Mouse (Mus musculus): ENCODE results near the gene Gpnmb.
A peak's percentile ranks its signal among the peaks of the same experiment; 100 is the strongest.

Gpnmb gene

GRCm38 (mm10) chr6:49036275-49037267 is at the start of gene Gpnmb:
Gpnmb (plus strand) TSS chr6:49036546.
- DNase-seq: no peak

DNA sequence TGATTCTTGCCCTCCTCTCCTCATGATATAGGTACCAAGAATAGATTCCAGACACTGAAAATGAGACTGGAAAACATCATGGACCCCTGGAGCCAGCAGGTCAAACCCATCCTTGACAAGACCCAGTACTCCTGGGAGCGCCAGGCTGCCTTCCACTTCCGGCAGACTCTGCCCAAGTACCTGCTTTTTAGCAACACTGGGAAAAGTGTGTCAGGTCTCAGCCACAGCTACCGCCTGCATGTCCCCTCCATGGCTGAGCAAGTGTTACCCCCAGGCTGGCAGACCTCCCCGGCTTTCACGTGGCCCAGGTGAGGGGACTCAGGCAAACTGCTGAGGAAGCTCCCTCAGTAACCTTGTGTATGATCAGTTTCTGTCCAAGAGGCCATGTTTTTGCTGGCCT is 46.4 kb upstream of the Gpnmb start:
- DNase-seq: no peak

GRCm38 (mm10) chr6:48991991-48992390 is 44.4 kb upstream of the Gpnmb start:
- DNase-seq: no peak

- DNase-seq: no peak
These were observed 38.2 kb upstream of the Gpnmb start for GRCm38 (mm10) chr6:48998186-48998585.

DNA sequence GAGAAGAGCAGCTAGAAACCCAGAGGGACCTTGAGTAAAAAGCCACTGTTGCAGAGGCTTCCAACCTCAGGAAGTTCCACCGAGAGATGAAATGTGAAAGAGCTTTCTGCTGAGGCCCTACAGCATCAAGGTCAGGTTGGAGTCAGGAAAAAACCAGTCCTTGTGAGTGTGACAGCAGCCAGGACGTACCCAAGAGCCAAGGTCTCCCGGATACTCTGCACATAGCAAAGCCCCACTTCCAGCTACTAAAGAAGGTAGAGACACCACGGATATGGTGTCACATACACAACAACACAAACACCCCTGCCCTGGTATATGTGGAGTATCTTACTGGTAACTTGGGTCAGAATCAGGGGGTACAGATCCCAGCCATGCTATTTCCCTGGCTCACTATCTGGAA is 37.5 kb upstream of the Gpnmb start:
- DNase-seq: no peak

- no peak for DNase-seq
These were observed 33.0 kb upstream of the Gpnmb start for GRCm38 (mm10) chr6:49003381-49003780.

DNA sequence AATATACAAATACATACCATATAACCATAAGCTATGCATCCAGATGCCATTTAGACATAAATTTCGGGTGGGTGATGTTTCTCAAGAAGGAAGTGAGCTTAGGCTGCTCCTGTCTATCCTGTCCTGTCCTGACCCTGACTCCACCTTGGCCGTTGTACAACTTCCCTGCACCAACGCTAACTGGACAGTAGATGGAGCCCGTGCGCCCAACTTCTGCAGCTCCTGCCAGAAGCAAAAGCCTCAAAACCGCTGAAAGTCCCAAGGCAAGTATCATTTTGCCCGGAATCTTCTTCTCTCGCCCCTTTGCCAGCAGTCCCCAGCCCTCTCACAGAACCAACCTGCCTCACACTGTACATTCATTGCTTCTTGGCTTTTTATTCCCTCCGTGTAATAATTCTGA is 28.4 kb upstream of the Gpnmb start:
- peak; percentile 14 to 56 for DNase-seq

GRCm38 (mm10) chr6:49008420-49009160 is 27.8 kb upstream of the Gpnmb start:
- no peak for DNase-seq

- no peak for DNase-seq
These were observed 27.2 kb upstream of the Gpnmb start for GRCm38 (mm10) chr6:49009161-49009555.

- DNase-seq: no peak
These were observed 26.7 kb upstream of the Gpnmb start for GRCm38 (mm10) chr6:49009665-49010064.

DNA sequence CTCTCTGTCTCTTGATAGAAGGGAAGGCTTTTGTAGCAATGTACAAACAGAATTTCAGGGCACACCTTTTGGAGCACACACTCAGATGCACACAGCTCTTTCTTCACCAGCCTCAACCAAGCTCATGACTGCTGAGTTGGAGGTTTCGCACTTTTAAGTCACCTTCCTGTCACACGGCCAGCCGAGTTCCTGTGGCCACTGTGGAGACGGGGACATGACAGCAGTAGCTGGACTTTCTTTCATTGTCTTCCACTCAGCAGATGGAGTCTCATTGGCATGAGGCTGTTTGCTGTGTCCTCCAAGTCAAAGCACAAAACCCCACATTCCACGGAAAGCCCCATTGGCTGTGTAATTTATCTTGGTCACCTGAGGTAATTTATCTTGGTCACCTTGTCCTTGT is 25.2 kb upstream of the Gpnmb start:
- no peak for DNase-seq

DNA sequence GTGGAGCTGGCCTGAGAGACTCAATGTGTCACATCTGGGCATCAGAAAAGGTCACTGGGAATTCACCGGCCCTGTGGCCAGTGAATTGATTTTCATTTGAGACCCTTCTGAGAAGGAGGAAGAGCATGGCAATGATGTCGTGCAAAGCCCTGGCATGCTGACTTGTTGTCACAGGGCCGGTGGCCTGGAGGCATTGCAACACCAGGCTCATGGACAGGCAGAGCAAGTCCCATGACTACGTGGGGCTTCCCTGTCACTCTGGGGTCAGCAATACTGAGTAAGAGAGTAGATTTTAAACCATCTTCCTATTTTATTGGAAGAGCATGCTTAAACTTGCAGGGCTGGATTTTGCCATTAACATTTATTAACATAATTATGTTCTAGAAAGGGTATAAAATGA is 23.3 kb upstream of the Gpnmb start:
- no peak for DNase-seq

DNA sequence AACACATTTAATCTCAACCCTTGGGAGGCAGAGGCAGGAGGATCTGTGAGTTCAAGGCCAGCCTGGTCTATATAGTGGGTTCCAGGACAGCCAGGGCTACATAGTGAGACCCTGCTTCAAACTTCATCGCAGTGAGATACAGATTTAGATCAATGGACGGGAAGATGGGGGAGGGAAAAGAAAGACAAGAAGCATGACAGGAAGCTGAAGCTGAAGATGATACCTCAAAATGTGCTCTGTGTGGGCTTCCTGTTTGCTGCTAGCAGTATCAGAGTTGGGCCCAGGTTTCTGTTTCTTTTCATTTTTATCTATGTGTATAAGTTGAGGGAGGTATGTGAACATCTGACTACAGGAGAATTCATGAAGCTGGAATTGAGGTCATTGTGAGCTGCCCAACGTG is 22.9 kb upstream of the Gpnmb start:
- DNase-seq: no peak

GRCm38 (mm10) chr6:49017150-49017549 is 19.2 kb upstream of the Gpnmb start:
- no peak for DNase-seq

- DNase-seq: no peak
These were observed 17.0 kb upstream of the Gpnmb start for GRCm38 (mm10) chr6:49019341-49019740.

DNA sequence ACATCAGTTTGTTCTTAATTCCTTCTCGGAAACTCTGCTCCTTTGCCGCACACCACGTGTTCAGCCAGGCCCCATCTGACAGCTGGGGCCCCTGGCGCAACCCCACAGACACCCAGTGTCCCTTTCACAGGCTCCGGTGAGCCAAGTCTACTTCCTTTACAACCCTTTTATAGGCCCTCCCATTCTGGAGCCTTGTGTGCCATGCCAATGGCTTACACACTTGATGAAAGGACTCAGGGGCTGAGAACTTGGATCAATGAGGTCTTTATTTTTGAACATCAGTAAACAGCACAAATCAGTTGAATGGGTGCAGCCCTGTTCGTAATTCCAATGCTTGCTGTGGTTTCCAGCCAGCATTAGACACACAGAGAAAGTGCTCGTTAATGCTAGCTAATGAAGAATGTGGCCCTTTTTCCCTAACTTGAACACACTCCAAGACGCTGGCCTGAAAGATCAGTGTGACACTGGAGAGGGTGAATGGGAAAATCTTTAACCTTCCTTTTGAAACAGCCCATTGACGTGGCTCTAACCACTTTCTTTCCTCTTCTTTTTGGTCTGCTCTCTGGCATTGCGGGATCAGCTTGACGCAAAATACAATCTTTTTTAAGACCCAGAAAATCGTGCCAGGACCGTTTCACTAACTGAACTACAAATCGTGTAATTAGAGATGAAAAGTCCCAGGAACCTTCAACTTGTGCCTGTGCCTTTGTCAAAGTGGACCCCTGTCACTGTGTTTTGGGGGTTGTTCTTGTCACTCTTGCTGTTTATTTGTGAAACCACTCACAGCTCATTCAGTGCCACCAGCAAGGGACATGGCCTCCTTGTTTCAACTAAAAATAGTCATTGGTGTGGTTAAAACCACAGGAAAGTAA is 15.0 kb upstream of the Gpnmb start:
- no peak for DNase-seq

DNA sequence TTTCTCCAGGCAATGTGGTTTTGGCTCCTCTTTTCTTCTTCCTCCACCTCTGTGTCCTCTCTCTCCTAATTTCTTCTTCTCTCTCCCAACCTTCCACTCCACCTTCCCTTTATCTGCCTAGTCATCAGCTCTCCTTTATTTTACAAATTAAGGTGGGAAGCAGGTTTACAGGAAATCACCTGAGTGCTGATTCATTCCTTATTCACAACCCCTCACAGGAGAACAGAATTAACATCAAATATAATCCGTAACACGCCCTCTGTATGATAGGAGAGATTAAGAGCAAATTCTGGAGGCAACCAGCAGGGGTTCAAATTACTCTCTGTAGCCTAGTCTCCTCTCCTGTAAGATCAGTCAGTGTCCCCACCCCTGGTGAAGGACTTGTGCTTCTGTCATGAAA is 14.0 kb upstream of the Gpnmb start:
- no peak for DNase-seq

- no peak for DNase-seq
These were observed 13.0 kb upstream of the Gpnmb start for GRCm38 (mm10) chr6:49023315-49023714.

- no peak for DNase-seq
These were observed 11.1 kb upstream of the Gpnmb start for GRCm38 (mm10) chr6:49025290-49025689.

DNA sequence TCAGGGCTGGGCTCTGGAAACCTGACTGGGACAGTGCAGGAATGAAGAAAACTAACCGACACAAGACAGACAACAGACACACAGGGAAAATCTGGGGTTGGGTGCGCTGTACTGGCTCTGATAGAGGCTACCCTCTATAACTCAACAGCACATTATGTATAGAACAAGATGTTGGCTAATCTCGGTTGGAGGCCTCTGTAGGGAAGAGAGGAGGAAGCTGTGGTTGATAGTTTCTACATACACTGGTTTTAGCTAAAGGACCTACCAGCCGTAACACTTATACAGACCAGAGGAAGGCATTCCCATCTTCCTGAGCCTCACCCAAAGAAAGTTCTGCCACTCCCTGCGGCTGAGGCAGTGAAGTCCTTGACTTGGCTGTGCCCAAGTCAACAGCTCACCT is 9.8 kb upstream of the Gpnmb start:
- no peak for DNase-seq

DNA sequence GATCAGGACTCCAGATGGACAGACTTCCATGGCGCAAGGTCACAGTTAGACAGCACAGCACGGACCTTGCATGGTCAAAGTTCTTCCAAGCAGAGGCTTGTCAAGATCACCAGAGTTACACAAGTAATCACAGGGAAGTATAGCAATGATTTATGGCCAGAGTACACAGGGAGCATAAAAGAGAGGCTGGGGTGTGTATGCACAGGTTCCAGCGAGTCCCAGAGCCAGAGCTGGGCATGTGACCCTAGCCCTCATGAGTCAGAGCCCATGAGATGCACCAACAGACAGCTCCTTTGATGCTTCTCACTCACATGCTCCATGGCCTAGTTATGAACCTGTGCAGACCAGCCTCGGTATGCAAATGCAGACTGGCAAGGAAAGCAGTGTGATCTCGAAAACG is 8.3 kb upstream of the Gpnmb start:
- DNase-seq: no peak

DNA sequence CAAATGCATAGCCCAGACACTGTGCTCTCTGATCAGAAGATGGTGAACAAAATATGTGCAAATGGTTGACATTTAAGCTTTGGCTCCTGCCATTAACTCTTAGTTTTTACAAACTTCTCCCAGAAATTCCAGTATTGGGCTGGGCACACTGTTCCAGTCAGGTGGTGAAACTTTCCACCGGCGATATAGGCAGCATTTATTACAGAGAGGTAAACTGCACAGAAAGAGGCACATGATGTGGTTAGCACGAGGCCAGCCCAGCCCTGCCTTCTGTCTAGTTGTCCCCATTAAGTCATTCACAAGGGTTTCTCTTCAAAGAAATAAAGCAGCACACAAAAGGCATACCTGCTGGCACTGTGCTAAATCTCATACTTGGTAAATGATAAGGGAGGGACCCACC is 7.6 kb upstream of the Gpnmb start:
- DNase-seq: no peak

- DNase-seq: no peak
These were observed 5.1 kb upstream of the Gpnmb start for GRCm38 (mm10) chr6:49031230-49031629.

All from spleen, adult 18-20 months (tissue).